Mouse (Mus musculus) myocyte (in vitro differentiated cells): ENCODE results near the gene Lta.

Experiments
- CEBPB ChIP-seq: IDR thresholded peaks from 2 replicates; pipeline ENCODE4 v1.6.1; 2011; ENCODE audit warnings: mild to moderate bottlenecking, moderate library complexity; ENCODE audit not compliant: poor library complexity, insufficient read depth, severe bottlenecking
- E2F4 ChIP-seq: IDR thresholded peaks from one replicate; pipeline ENCODE4 v1.6.1; 2011; ENCODE audit warnings: mild to moderate bottlenecking, control low read depth, moderate library complexity; ENCODE audit not compliant: insufficient read depth
- MAX ChIP-seq: IDR thresholded peaks from one replicate; pipeline ENCODE4 v1.6.1; 2011; ENCODE audit warnings: low read depth, mild to moderate bottlenecking, control low read depth
- MYOD1 ChIP-seq, 3 experiments: IDR thresholded peaks; one replicate each; pipeline ENCODE4 v1.6.1; 2011; ENCODE audit warnings: control low read depth in 2 of 3, low read depth in 2 of 3, mild to moderate bottlenecking in 2 of 3, moderate library complexity in 1 of 3; ENCODE audit not compliant: insufficient read length in 2 of 3, control insufficient read depth in 1 of 3
- MYOG ChIP-seq, 3 experiments: IDR thresholded peaks; one replicate each; pipeline ENCODE4 v1.6.1; 2011; ENCODE audit warnings: control low read depth in 2 of 3, low read depth in 2 of 3, mild to moderate bottlenecking in 2 of 3; ENCODE audit not compliant: insufficient read length in 2 of 3, control insufficient read depth in 1 of 3, insufficient read depth in 1 of 3
- POLR2A ChIP-seq: IDR thresholded peaks from one replicate; pipeline ENCODE4 v1.6.1; 2011; ENCODE audit warnings: low read depth, mild to moderate bottlenecking, control low read depth, moderate library complexity; ENCODE audit not compliant: insufficient read length
- POLR2AphosphoS2 ChIP-seq: IDR thresholded peaks from one replicate; pipeline ENCODE4 v1.6.1; 2011; ENCODE audit warnings: low read depth, control low read depth; ENCODE audit not compliant: insufficient read length
- REST ChIP-seq: IDR thresholded peaks from one replicate; pipeline ENCODE4 v1.6.1; 2011; ENCODE audit warnings: mild to moderate bottlenecking, control low read depth, moderate library complexity; ENCODE audit not compliant: insufficient read depth, insufficient read length
- USF1 ChIP-seq: IDR thresholded peaks from one replicate; pipeline ENCODE4 v1.6.1; 2011; ENCODE audit warnings: low read depth, mild to moderate bottlenecking, control low read depth, moderate library complexity

DNA sequence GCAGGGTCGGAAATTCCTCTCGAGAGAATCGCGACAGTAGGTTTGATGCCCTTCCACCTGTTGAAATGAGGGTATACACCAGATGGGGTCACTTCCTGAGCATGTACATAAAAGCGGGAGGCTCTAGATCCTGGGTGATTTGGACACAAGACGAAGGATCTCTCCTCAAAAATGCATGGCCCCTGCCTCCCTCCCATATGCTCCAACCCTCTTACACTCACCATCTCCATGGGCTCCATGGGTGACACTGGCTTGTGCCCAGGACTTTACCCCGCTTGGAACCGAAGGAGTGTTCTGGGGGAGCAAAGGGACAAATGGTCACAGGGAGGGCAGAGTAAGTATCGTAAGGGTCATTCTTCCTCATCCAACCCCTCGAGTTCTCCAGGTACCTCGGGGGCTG lies 43.7 kb downstream of the Lta start:
- TF ChIP-seq MYOD1 (IDR thresholded peaks at IDR 0.05; ENCODE audit: control insufficient read depth in 1 of 3, insufficient read length in 2 of 3, low read depth in 2 of 3), result no peak
- no peak for TF ChIP-seq POLR2A
- TF ChIP-seq MYOG (IDR thresholded peaks at IDR 0.05; ENCODE audit: control insufficient read depth in 1 of 3, insufficient read depth in 1 of 3, insufficient read length in 2 of 3, low read depth in 2 of 3), result no peak
- no peak for TF ChIP-seq USF1
- no peak for TF ChIP-seq CEBPB
- TF ChIP-seq E2F4, result no peak
- TF ChIP-seq MAX, result no peak
- no peak for TF ChIP-seq REST
- no peak for TF ChIP-seq POLR2AphosphoS2
